Mouse (Mus musculus): ENCODE measurements at regions not wholly inside any gene's neighbourhood (a gene's known extent, or its start where the extent isn't known, plus 50 kb on each side); places are given as distances from the start of the nearest gene placed in this dataset.
A peak's percentile ranks its signal among the peaks of the same experiment; 100 is the strongest.

DNA sequence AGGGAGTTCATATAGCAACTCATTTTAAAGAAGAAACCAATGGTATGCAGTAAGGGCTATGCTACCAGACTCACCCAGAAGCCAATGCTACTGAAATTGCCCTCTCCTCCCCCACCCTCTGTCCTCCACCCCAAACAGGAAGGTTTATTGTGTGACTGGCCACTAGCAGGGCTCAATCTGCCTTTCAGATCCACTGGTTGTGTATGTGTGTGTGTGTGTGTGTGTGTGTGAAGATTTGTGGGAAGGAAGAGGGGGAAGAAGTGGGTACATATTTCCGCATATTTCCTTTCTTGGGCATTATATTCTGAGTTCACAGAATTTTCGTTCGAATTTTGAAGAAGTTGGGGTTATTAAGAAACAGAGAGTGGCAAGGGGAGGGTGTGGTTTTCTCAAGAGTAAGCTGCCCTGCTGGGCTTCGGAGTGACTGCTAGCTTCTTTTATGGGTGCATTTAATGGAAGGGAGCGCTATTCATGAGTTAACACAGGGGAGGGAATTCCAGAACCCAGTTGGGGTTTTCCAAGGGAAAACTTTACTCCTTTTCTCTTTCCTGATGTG lies 61.5 kb upstream of the Tmpo start:
- Histone ChIP-seq H3K4me2 (ENCODE audit: low read depth, low read length) (no peak overlapping the region), H3K27me3 (ENCODE audit: control insufficient read depth, insufficient read depth, low read length) (no peaks in the 10 kb centered on the region), H3K9me3 (replicated peaks; ENCODE audit: control insufficient read depth, low read length) (no peaks in the 10 kb centered on the region), H3K4me3 (ENCODE audit: low read length) (no peak overlapping the region), H3K4me1 (ENCODE audit: control insufficient read depth, insufficient read depth, low read length) (peaks cover 30% of the 10 kb centered on the region), H3K36me3 (ENCODE audit: control insufficient read depth, insufficient read depth) (no peaks in the 10 kb centered on the region), H3K27ac (ENCODE audit: low read length) (peak overlapping the region; percentile 93), H3K9ac (ENCODE audit: low read length) (no peak overlapping the region)
- ATAC-seq (replicated peaks; ENCODE audit: extremely low read depth, insufficient read depth, low FRiP score), result no peak
- 74% methylated on average over 5 of the region's 5 CpGs for WGBS

DNA sequence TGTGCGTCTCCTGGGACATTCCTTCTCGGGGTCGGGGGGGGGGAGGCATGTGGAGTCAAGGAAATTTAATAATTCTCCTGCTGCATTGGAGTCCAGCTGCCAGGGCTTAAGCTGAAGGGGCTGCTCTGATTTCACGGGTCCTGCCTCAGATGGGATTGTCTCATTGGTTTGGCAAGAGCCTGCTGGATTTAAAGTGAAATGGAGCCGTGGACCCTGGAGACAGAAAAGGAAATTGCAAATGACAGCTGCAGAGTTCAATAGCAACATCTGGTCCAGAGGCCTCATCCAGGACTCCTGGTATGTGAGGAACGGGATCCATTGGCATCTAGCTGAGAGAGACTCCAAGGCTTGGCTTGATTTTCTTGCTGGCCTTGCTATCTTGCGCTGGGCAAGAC lies 60.5 kb upstream of the Tmpo start:
- H3K4me2 ChIP-seq (ENCODE audit: low read depth, low read length), result peak overlapping the region; percentile 54
- H3K36me3 ChIP-seq (ENCODE audit: control insufficient read depth, insufficient read depth), result no peaks in the 10 kb centered on the region
- H3K9ac ChIP-seq (ENCODE audit: low read length), result peak overlapping the region; percentile 49
- no peaks in the 10 kb centered on the region for H3K9me3 ChIP-seq (replicated peaks; ENCODE audit: control insufficient read depth, low read length)
- peak overlapping the region; percentile 93 for H3K27ac ChIP-seq (ENCODE audit: low read length)
- no peaks in the 10 kb centered on the region for H3K27me3 ChIP-seq (ENCODE audit: control insufficient read depth, insufficient read depth, low read length)
- peaks cover 37% of the 10 kb centered on the region for H3K4me1 ChIP-seq (ENCODE audit: control insufficient read depth, insufficient read depth, low read length)
- ATAC-seq (replicated peaks; ENCODE audit: extremely low read depth, insufficient read depth, low FRiP score), result peak; percentile 40
- 20% methylated on average over 7 of the region's 7 CpGs for WGBS
- H3K4me3 ChIP-seq (ENCODE audit: low read length), result peak overlapping the region; percentile 3; the same call in 1 of the 2 replicates

DNA sequence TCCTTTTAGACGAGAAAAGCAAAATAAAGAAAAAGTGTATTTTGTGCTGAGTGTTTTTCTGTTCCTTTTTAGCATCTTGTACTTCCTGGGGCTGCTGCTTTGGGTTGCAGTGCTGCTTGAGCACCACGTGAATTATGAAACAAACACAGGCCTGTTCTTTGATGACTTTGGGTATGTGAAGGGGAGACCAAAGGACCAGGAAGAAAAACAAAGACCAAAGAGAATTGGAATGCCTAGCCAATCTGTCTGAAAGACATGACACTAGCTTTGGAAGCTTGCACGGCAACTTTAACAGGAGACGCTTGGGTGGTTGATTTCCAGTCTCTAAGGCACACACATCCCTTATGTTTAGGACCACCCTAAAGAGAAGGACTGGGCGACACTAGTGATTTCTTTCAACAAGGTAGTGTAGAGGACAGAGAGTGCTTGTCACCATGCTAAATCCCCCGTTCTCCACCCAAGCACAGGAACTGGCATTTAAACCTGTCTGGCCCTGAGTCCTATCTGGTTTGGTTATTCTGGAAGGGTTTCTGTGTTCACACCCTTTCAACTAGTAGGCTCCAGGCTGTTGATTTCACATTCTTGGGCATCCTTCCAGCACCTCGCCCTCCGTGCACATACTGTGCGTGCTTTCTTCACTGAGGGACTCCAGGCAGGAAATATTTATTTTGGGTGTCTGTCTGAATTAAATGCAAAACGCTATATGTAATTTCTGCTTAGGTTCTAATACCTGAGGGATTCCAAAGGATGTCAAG lies 59.9 kb upstream of the Tmpo start:
- Histone ChIP-seq H3K27ac (ENCODE audit: low read length) (peak overlapping the region; percentile 93), H3K4me2 (ENCODE audit: low read depth, low read length) (peak overlapping the region; percentile 54), H3K4me3 (ENCODE audit: low read length) (peak overlapping the region; percentile 3; the same call in 1 of the 2 replicates), H3K9me3 (replicated peaks; ENCODE audit: control insufficient read depth, low read length) (no peaks in the 10 kb centered on the region), H3K9ac (ENCODE audit: low read length) (no peak overlapping the region; the same call in 1 of the 2 replicates), H3K27me3 (ENCODE audit: control insufficient read depth, insufficient read depth, low read length) (no peaks in the 10 kb centered on the region), H3K4me1 (ENCODE audit: control insufficient read depth, insufficient read depth, low read length) (peaks cover 37% of the 10 kb centered on the region), H3K36me3 (ENCODE audit: control insufficient read depth, insufficient read depth) (no peaks in the 10 kb centered on the region)
- WGBS, result 14% methylated on average over 10 of the region's 10 CpGs
- ATAC-seq (replicated peaks; ENCODE audit: extremely low read depth, insufficient read depth, low FRiP score), result peak; percentile 90

DNA sequence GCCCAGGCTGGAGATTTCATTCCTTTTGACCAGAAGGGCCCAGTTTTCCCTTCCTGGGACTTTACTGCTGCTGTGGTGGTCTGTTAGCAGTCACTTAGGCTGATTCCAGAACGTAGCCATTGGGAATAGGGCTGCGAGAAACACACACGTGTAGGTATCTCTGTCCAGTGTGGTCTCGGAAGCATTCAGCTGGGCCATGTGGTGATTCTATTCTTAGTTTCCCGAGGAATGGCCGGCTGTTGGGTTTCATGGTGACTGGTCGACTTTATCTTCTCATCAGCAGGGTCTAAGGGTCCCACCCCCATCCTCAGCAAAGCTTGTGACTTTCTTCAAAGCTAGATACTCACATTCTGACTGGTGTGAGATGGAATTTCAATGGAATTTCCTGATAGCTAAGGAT lies 59.2 kb upstream of the Tmpo start:
- WGBS, result 21% methylated on average over 7 of the region's 7 CpGs
- Histone ChIP-seq H3K27ac (ENCODE audit: low read length) (0 out of 2 replicates have a peak overlapping the region, but pooled peaks have one; percentile 19), H3K4me2 (ENCODE audit: low read depth, low read length) (no peak overlapping the region), H3K9ac (ENCODE audit: low read length) (no peak overlapping the region), H3K4me3 (ENCODE audit: low read length) (no peak overlapping the region), H3K9me3 (replicated peaks; ENCODE audit: control insufficient read depth, low read length) (no peaks in the 10 kb centered on the region), H3K36me3 (ENCODE audit: control insufficient read depth, insufficient read depth) (no peaks in the 10 kb centered on the region), H3K4me1 (ENCODE audit: control insufficient read depth, insufficient read depth, low read length) (peaks cover 37% of the 10 kb centered on the region), H3K27me3 (ENCODE audit: control insufficient read depth, insufficient read depth, low read length) (no peaks in the 10 kb centered on the region)
- ATAC-seq (replicated peaks; ENCODE audit: extremely low read depth, insufficient read depth, low FRiP score), result no peak

DNA sequence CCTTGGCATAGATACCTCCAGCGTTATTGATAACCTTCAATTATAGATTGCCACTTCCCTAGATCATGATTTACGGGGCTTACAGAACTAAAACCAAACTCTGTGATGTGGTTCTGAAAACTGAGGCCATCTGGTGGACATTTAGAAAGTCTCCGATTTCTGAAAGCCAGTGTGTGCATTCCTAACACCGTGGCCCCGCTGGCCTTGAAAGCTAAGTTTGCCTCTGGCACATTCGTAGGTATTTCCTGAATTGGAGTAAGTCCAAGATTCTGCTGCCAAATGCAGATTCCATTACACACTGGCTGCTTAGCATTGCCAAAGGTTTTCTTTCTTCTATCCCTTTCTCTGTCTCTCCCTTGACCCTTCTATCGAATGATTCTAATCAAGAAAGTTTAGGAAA lies 55.7 kb upstream of the Tmpo start:
- Histone ChIP-seq H3K9me3 (replicated peaks; ENCODE audit: control insufficient read depth, low read length) (no peaks in the 10 kb centered on the region), H3K4me1 (ENCODE audit: control insufficient read depth, insufficient read depth, low read length) (peaks cover 28% of the 10 kb centered on the region), H3K9ac (ENCODE audit: low read length) (peak overlapping the region; percentile 34; the same call in 1 of the 2 replicates), H3K36me3 (ENCODE audit: control insufficient read depth, insufficient read depth) (no peaks in the 10 kb centered on the region), H3K4me2 (ENCODE audit: low read depth, low read length) (peak overlapping the region; percentile 24; the same call in 1 of the 2 replicates), H3K27ac (ENCODE audit: low read length) (peak overlapping the region; percentile 92), H3K27me3 (ENCODE audit: control insufficient read depth, insufficient read depth, low read length) (no peaks in the 10 kb centered on the region), H3K4me3 (ENCODE audit: low read length) (no peak overlapping the region)
- WGBS, result 6% methylated on average over 7 of the region's 7 CpGs
- peak; percentile 62 for ATAC-seq (replicated peaks; ENCODE audit: extremely low read depth, insufficient read depth, low FRiP score)

DNA sequence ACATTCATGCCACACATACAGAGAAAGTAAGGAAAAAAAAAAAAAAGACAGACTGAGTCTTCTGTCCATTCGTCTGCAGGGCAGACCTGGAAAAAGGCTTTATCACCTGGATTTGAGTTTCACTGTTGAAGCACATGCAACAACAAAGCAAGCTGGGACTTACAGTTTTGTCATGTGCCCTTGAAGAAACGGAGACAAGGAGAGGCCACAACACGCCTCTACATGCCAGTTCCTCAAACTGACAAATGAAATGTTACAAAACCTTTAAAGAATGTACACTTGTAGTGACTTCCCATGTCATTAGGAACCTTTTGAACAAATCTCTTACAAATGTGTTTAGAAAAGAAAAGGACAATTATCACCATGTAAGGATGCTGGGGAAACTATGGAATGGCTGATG lies 53.6 kb upstream of the Tmpo start:
- Histone ChIP-seq H3K9me3 (replicated peaks; ENCODE audit: control insufficient read depth, low read length) (no peaks in the 10 kb centered on the region), H3K4me2 (ENCODE audit: low read depth, low read length) (no peak overlapping the region), H3K36me3 (ENCODE audit: control insufficient read depth, insufficient read depth) (no peaks in the 10 kb centered on the region), H3K27ac (ENCODE audit: low read length) (no peak overlapping the region), H3K4me1 (ENCODE audit: control insufficient read depth, insufficient read depth, low read length) (peaks cover 12% of the 10 kb centered on the region), H3K27me3 (ENCODE audit: control insufficient read depth, insufficient read depth, low read length) (no peaks in the 10 kb centered on the region), H3K9ac (ENCODE audit: low read length) (no peak overlapping the region), H3K4me3 (ENCODE audit: low read length) (no peak overlapping the region)
- no peak for ATAC-seq (replicated peaks; ENCODE audit: extremely low read depth, insufficient read depth, low FRiP score)
- WGBS, result 68% methylated on average over 3 of the region's 3 CpGs
